ENCODE assay signal across 9 mouse cellular contexts in genomic region chrX:93674836-93675795, GRCm38 (mm10). TPM values are rescaled to one million over a fixed set of nuclear protein-coding genes. Genes with fewer than 3 reads are reported as not detected.
DNase-seq lines count a peak whose midpoint lies in the region; ATAC-seq and TF ChIP-seq lines count a peak whose summit lies in the region.
"Had no signal": no experiment of that assay in that cellular context is flagged by ENCODE, and none has a peak within 500 bp of the region (broad histone marks: within the 10 kb centered on the region; RNA-seq: fewer than 3 reads in every experiment).

No protein-coding gene starts in this region.

- no peaks in the 10 kb centered on the region for H3K36me3 ChIP-seq in E14TG2a.4 (ENCODE audit: insufficient read depth, low read length)
- H3K36me3 ChIP-seq in heart, postnatal 0 days (replicated peaks; ENCODE audit: control insufficient read depth, insufficient read depth, low read length): no peaks in the 10 kb centered on the region
- no peaks in the 10 kb centered on the region for H3K36me3 ChIP-seq in neural tube, embryonic 14.5 days (ENCODE audit: control insufficient read depth, insufficient read depth, low read length)

- 16% methylated on average over 19 of the region's 19 CpGs for WGBS in heart, postnatal 0 days
- 15% methylated on average over 19 of the region's 19 CpGs for WGBS in neural tube, embryonic 14.5 days

- no peak for TF ChIP-seq EP300 in heart, postnatal 0 days (IDR thresholded peaks at IDR 0.05; ENCODE audit: low read depth)

- H3K4me1 ChIP-seq in E14TG2a.4 (replicated peaks; ENCODE audit: low read depth, low read length): peaks cover 59% of the 10 kb centered on the region
- H3K4me1 ChIP-seq in heart, postnatal 0 days (ENCODE audit: control insufficient read depth, insufficient read depth): no peaks in the 10 kb centered on the region
- no peaks in the 10 kb centered on the region for H3K4me1 ChIP-seq in neural tube, embryonic 14.5 days (ENCODE audit: control insufficient read depth, insufficient read depth, low read length)

- no peak for TF ChIP-seq CTCF in E14TG2a.4 (conservative IDR thresholded peaks at IDR 0.05; ENCODE audit: low read length)
- no peak for TF ChIP-seq CTCF in heart, postnatal 0 days (IDR thresholded peaks at IDR 0.05; ENCODE audit: low read depth)

- no peak overlapping the region for H3K27ac ChIP-seq in heart, postnatal 0 days (ENCODE audit: low read depth)
- peak overlapping the region; percentile 87 for H3K27ac ChIP-seq in neural tube, embryonic 14.5 days (ENCODE audit: low read depth, low read length)

- H3K4me3 ChIP-seq in E14TG2a.4 (replicated peaks; ENCODE audit: low read length): peak overlapping the region; percentile 75
- peak overlapping the region; percentile 40 for H3K4me3 ChIP-seq in heart, postnatal 0 days (ENCODE audit: low read depth, low read length)
- H3K4me3 ChIP-seq in neural tube, embryonic 14.5 days (ENCODE audit: low read depth, low read length): peak overlapping the region; percentile 38

- H3K9me3 ChIP-seq in E14TG2a.4 (ENCODE audit: low read length): no peaks in the 10 kb centered on the region
- H3K9me3 ChIP-seq in heart, postnatal 0 days (replicated peaks; ENCODE audit: control insufficient read depth, low read length): no peaks in the 10 kb centered on the region
- no peaks in the 10 kb centered on the region for H3K9me3 ChIP-seq in neural tube, embryonic 14.5 days (ENCODE audit: control insufficient read depth, low read length)

- H3K9ac ChIP-seq in heart, postnatal 0 days (replicated peaks; ENCODE audit: low read depth, low read length): no peak overlapping the region
- peak overlapping the region; percentile 57 for H3K9ac ChIP-seq in neural tube, embryonic 14.5 days (replicated peaks; ENCODE audit: low read depth, low read length)

- H3K4me2 ChIP-seq in heart, postnatal 0 days (ENCODE audit: low read depth, low read length): peak overlapping the region; percentile 64
- peak overlapping the region; percentile 48 for H3K4me2 ChIP-seq in neural tube, embryonic 14.5 days (ENCODE audit: low read depth, low read length)

- DNase-seq in brain, embryonic 18.5 days (ENCODE audit: low read depth, low spot score): peak; percentile 67
- DNase-seq in heart, postnatal 0 days (ENCODE audit: low spot score): peak; percentile 16
- peak; percentile 47 to 78 for DNase-seq in layer of hippocampus, adult 18-20 months (ENCODE audit: low spot score in 2 of 2)
- peak; percentile 21 to 33 for DNase-seq in lung, adult 18-20 months
- peak; percentile 58 for DNase-seq in telencephalon, adult 2 months (ENCODE audit: low read depth, low spot score)

- peak; percentile 99 for ATAC-seq in erythroblast, adult 5-6 weeks (replicated peaks; ENCODE audit: low FRiP score, poor library complexity, severe bottlenecking)
- peak; percentile 79 for ATAC-seq in heart, postnatal 0 days (ENCODE audit: insufficient read depth, low read depth)
- ATAC-seq in neural tube, embryonic 14.5 days (ENCODE audit: low read depth): peak; percentile 100

- H3K27me3 ChIP-seq in E14TG2a.4 (ENCODE audit: insufficient read depth, low read length): no peaks in the 10 kb centered on the region
- H3K27me3 ChIP-seq in heart, postnatal 0 days (ENCODE audit: control insufficient read depth, insufficient read depth, low read length): no peaks in the 10 kb centered on the region
- H3K27me3 ChIP-seq in neural tube, embryonic 14.5 days (ENCODE audit: control insufficient read depth, insufficient read depth, low read length): no peaks in the 10 kb centered on the region

RNA-seq across cellular contexts. Expression of gene Pcyt1b, which starts 20.5 kb away (rescaled TPM):
- total RNA-seq in erythroblast, adult 5-6 weeks (2015; ENCODE audit: low replicate concordance): 17.8 and 19.6 TPM in 2 replicates
- total RNA-seq in erythroblast, adult 5-6 weeks (2017; ENCODE audit: low replicate concordance): 91.8 and 103 TPM in 2 replicates
- 0.08 and 0.23 TPM in 2 replicates for total RNA-seq in heart, postnatal 0 days (2014; rRNA removed; ENCODE audit: low replicate concordance)
- polyA plus RNA-seq in heart, postnatal 0 days (2015; fragmentation: Nextera tagmentation; extraction: Ambion mirVana): 0.15 and 0.25 TPM in 2 replicates
- 10 to 100 TPM; 25.5 to 29.7 TPM for total RNA-seq in layer of hippocampus, adult 18-20 months (2021)
- polyA plus RNA-seq in neural tube, embryonic 14.5 days (2014; fragmentation: Nextera tagmentation; extraction: Ambion mirVana): 22.0 and 24.9 TPM in 2 replicates
- total RNA-seq: liver, adult 2 months had no signal

RNA-seq across cellular contexts. Expression of gene Pola1, which starts 43.2 kb away (rescaled TPM):
- total RNA-seq in erythroblast, adult 5-6 weeks (2015; ENCODE audit: low replicate concordance): 17.1 and 23.2 TPM in 2 replicates
- total RNA-seq in erythroblast, adult 5-6 weeks (2017; ENCODE audit: low replicate concordance): 50.4 and 66.6 TPM in 2 replicates
- total RNA-seq in heart, postnatal 0 days (2014; rRNA removed; ENCODE audit: low replicate concordance): 2.9 and 4.7 TPM in 2 replicates
- polyA plus RNA-seq in heart, postnatal 0 days (2015; fragmentation: Nextera tagmentation; extraction: Ambion mirVana): 2.5 and 3.2 TPM in 2 replicates
- 10 to 100 TPM in 1 of 2 experiments, 1 to 10 TPM in 1; 6.8 to 10.1 TPM for total RNA-seq in layer of hippocampus, adult 18-20 months (2021)
- polyA plus RNA-seq in neural tube, embryonic 14.5 days (2014; fragmentation: Nextera tagmentation; extraction: Ambion mirVana): 4.5 and 4.6 TPM in 2 replicates

Comparison
In these comparisons a context has a peak if more than half of its experiments do, and no peak if none do; other contexts are left out.
1. DNase-seq: peak in every context shown above with its lines; median percentile 67 in brain, embryonic 18.5 days; 62 in layer of hippocampus, adult 18-20 months; 58 in telencephalon, adult 2 months; 27 in lung, adult 18-20 months; 16 in heart, postnatal 0 days.
2. RNA of gene Pcyt1b, which starts 20.5 kb away (total RNA-seq): 17.8 to 103 TPM in erythroblast, adult 5-6 weeks and 25.5 to 29.7 TPM in layer of hippocampus, adult 18-20 months; 0.08 to 0.23 TPM in heart, postnatal 0 days; every median in the first group is over 10 times any median in the second.
3. Peak in every context shown above with its lines, with median percentiles within 50 percentile points of each other: H3K4me3 ChIP-seq and ATAC-seq.